Mouse (Mus musculus): ENCODE measurements at regions not wholly inside any gene's neighbourhood (a gene's known extent, or its start where the extent isn't known, plus 50 kb on each side); places are given as distances from the start of the nearest gene placed in this dataset.

DNA sequence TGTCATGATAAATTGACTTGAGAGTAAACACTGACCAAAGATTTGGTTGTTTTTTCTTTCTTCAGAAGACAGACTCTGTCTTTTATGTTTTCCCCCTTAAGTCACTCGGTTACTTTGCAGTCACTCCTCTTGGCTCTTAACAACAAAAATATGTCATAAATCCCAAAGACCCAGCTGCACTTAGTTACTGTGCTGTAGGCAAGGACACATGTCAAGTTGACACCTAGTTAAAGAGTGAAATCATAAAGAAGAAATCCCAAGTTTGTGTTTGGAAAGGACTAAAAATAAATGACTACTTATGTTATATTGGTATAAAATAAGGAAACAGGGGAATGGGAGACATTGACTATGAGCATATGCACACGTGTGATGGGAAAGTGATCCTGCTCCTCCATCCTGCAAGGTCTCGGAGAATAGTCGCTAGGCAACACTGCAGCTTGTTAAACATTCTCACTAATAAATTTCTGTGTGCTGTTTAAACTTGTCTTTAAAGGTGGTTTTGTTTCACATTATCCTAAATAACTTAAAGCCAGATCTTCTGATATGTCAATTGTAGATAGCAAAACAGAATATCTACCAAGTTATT lies 298.1 kb downstream of the Gulp1 start:
- DNase-seq (ENCODE audit: extremely low spot score, low read depth, low spot score) = peak; percentile 72

- DNase-seq (ENCODE audit: extremely low spot score, low read depth, low spot score) = no peak
These were observed 312.1 kb downstream of the Gulp1 start for GRCm38 (mm10) chr1:44863390-44863789.

DNA sequence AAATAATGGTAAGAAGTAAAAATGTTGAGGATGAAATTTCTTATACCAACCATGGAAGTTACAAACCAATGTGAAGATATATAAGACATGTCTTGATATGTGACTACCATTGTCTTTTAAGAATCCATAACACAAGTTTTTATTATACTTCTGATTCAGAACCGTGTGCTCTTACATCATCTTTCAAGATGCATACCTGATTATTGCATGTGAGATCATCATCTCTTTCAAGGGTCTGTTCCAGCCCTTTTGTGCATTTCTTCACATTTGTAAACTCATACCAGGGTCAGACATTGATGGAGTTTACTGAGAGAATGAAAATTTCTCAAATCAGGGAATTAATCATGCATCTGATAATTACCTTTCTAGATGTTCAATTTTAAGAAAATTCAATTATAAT lies 312.5 kb downstream of the Gulp1 start:
- no peak for DNase-seq (ENCODE audit: extremely low spot score, low read depth, low spot score)

DNA sequence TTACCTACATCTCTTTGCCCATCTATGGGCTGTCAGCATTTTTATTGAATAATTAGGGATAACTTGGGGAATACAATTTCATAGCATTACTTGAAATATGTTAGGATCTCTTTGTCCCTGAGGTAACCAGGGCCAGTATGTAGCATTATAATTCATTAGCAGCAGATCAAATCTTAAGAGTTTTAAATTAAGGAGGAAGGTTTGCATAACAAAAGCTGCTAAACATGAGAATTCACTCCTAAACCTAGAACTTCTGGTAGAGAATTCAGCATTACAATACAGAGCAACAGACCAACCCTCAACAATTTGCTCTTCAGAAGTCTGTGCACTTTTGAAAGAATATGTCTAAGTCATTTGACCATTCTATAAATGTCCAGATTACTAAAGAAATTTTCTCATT lies 340.3 kb downstream of the Gulp1 start:
- DNase-seq (ENCODE audit: extremely low spot score, low read depth, low spot score) = no peak

- DNase-seq (ENCODE audit: extremely low spot score, low read depth, low spot score) = no peak
These were observed 341.1 kb downstream of the Gulp1 start for GRCm38 (mm10) chr1:44892378-44892777.
